Mouse (Mus musculus) G1E (cell line): Measurements from ENCODE around the gene Nfix. TPM values are rescaled to one million over a fixed set of nuclear protein-coding genes. Genes with fewer than 3 reads are reported as not detected.

Source experiments
- ATAC-seq: 2 replicates; pipeline ENCODE4 v1.8.0; 2016; ENCODE audit warnings: mild to moderate bottlenecking; ENCODE audit not compliant: insufficient number of reproducible peaks, poor library complexity, low FRiP score, severe bottlenecking; ENCODE audit errors: extremely low read depth
- DNase-seq: peaks from one replicate; pipeline ENCODE4 v3.0.0; 2012; ENCODE audit warnings: low spot score
- H3K27me3 ChIP-seq: 2 replicates; pipeline ENCODE4 v1.6.1; 2012; ENCODE audit warnings: mild to moderate bottlenecking, low read length, inconsistent platforms; ENCODE audit not compliant: insufficient read depth
- H3K36me3 ChIP-seq: replicated peaks from 2 replicates; pipeline ENCODE3; 2012; ENCODE audit warnings: mild to moderate bottlenecking, inconsistent platforms
- H3K4me1 ChIP-seq: 2 replicates; pipeline ENCODE4 v1.6.1; 2012; ENCODE audit warnings: low read depth, low read length, inconsistent platforms, mixed read lengths; ENCODE audit not compliant: insufficient read depth
- H3K4me3 ChIP-seq: 2 replicates; pipeline ENCODE4 v1.5.1; 2012; ENCODE audit warnings: low read depth, mild to moderate bottlenecking, inconsistent platforms, low read length, moderate library complexity, mixed read lengths
- H3K9me3 ChIP-seq: replicated peaks from 2 replicates; pipeline ENCODE4 v1.6.1; 2012; ENCODE audit warnings: inconsistent platforms
- CTCF ChIP-seq: IDR thresholded peaks from 2 replicates; pipeline ENCODE4 v1.5.1; 2012; ENCODE audit warnings: low read depth, low read length, inconsistent platforms, mixed read lengths
- GATA1 ChIP-seq: IDR thresholded peaks from 2 replicates; pipeline ENCODE4 v1.6.1; 2012; ENCODE audit warnings: borderline replicate concordance, low read length, inconsistent platforms, mixed read lengths
- GATA2 ChIP-seq: IDR thresholded peaks from 2 replicates; pipeline ENCODE4 v1.6.1; 2012; ENCODE audit warnings: low read depth, low read length, inconsistent platforms, borderline replicate concordance
- POLR2AphosphoS5 ChIP-seq: IDR thresholded peaks from 2 replicates; pipeline ENCODE4 v1.6.1; 2012; ENCODE audit warnings: low read depth, low read length, inconsistent platforms; ENCODE audit not compliant: insufficient replicate concordance
- TAL1 ChIP-seq: conservative IDR thresholded peaks from 2 replicates; pipeline ENCODE4 v1.6.1; 2012; ENCODE audit warnings: low read depth, low read length, inconsistent platforms, mixed read lengths
- polyA plus RNA-seq: library from polyadenylated mRNA; stranded (reverse); fragments of >175 nt; gene quantifications from 2 replicates; pipeline ENCODE4 v1.2.3, GENCODE M21; 2012
- total RNA-seq, 2 experiments: library from RNA; stranded (forward) in 1 of 2; stranded (reverse) in 1 of 2; fragments of 200-1000 nt in 1 of 2; fragments of >200 nt in 1 of 2; fragmentation: Nextera tagmentation in 1 of 2; gene quantifications; 2 replicates each; pipeline ENCODE4 v1.2.3; 2014 to 2017

Nfix gene
- total and polyA plus RNA-seq, 3 experiments, result 4.3 to 34.0 (median 16.2) TPM

- peaks cover 11% of the 10 kb centered on the region for H3K4me1 ChIP-seq
- H3K36me3 ChIP-seq, result peaks cover 25% of the 10 kb centered on the region
- TF ChIP-seq GATA2 (no peak), TAL1 (no peak), CTCF (no peak), GATA1 (no peak), POLR2AphosphoS5 (no peak)
- H3K4me3 ChIP-seq, result no peak overlapping the region
- H3K27me3 ChIP-seq, result peaks cover 58% of the 10 kb centered on the region
- peaks cover 7% of the 10 kb centered on the region for H3K9me3 ChIP-seq
- no peak for ATAC-seq
- no peak for DNase-seq
Observed at GRCm38 (mm10) chr8:84781686-84782505, 18.2 kb downstream of the Nfix start.

GRCm38 (mm10) chr8:84780949-84781680 is 19.0 kb downstream of the Nfix start:
- Histone ChIP-seq H3K27me3 (peaks cover 55% of the 10 kb centered on the region), H3K4me3 (no peak overlapping the region), H3K4me1 (peaks cover 11% of the 10 kb centered on the region), H3K36me3 (peaks cover 18% of the 10 kb centered on the region), H3K9me3 (peaks cover 7% of the 10 kb centered on the region)
- TF ChIP-seq TAL1 (no peak), GATA2 (no peak), GATA1 (no peak), POLR2AphosphoS5 (no peak), CTCF (no peak)
- no peak for DNase-seq
- ATAC-seq, result no peak

GRCm38 (mm10) chr8:84780225-84780555 is 20.0 kb downstream of the Nfix start:
- Histone ChIP-seq H3K27me3 (peaks cover 55% of the 10 kb centered on the region), H3K4me3 (no peak overlapping the region), H3K36me3 (peaks cover 12% of the 10 kb centered on the region), H3K9me3 (peaks cover 7% of the 10 kb centered on the region), H3K4me1 (peaks cover 12% of the 10 kb centered on the region)
- DNase-seq, result no peak
- ATAC-seq, result no peak
- TF ChIP-seq GATA1, result no peak

- peaks cover 55% of the 10 kb centered on the region for H3K27me3 ChIP-seq
- ATAC-seq, result no peak
- peaks cover 5% of the 10 kb centered on the region for H3K9me3 ChIP-seq
- peaks cover 8% of the 10 kb centered on the region for H3K36me3 ChIP-seq
- TF ChIP-seq GATA1 (no peak), GATA2 (no peak), CTCF (no peak), TAL1 (no peak), POLR2AphosphoS5 (no peak)
- H3K4me1 ChIP-seq, result peaks cover 13% of the 10 kb centered on the region
- DNase-seq, result no peak
- no peak overlapping the region for H3K4me3 ChIP-seq
Observed at GRCm38 (mm10) chr8:84779519-84780224, 20.5 kb downstream of the Nfix start.

- DNase-seq (no peak), ATAC-seq (no peak)
- H3K9me3 ChIP-seq, result no peaks in the 10 kb centered on the region
- peaks cover 4% of the 10 kb centered on the region for H3K36me3 ChIP-seq
- peaks cover 13% of the 10 kb centered on the region for H3K4me1 ChIP-seq
- no peak for TF ChIP-seq GATA2
- TF ChIP-seq TAL1, result no peak
- TF ChIP-seq CTCF, result no peak
- no peak for TF ChIP-seq GATA1
- TF ChIP-seq POLR2AphosphoS5, result no peak
- H3K27me3 ChIP-seq, result peaks cover 53% of the 10 kb centered on the region
- H3K4me3 ChIP-seq, result no peak overlapping the region
Observed at GRCm38 (mm10) chr8:84778638-84779380, 21.3 kb downstream of the Nfix start.
